In genomic region chr13:47358986-47359385, GRCm38 (mm10) we compare ENCODE assay signal across 33 mouse cellular contexts.
"Had no signal": no experiment of that assay in that cellular context is flagged by ENCODE, and none has a peak within 500 bp of the region (broad histone marks: within the 10 kb centered on the region; RNA-seq: fewer than 3 reads in every experiment).

No protein-coding gene starts in this region.

- H3K9me3 ChIP-seq: limb, embryonic 10.5 days; limb, embryonic 12.5 days; limb, embryonic 13.5 days; limb, embryonic 15.5 days; liver, embryonic 12.5 days; liver, embryonic 13.5 days; liver, embryonic 15.5 days; lung, embryonic 15.5 days; midbrain, embryonic 10.5 days; midbrain, embryonic 12.5 days; midbrain, embryonic 13.5 days; midbrain, embryonic 15.5 days; neural tube, embryonic 12.5 days; neural tube, embryonic 13.5 days had no signal

- H3K4me3 ChIP-seq: limb, embryonic 10.5 days; limb, embryonic 12.5 days; limb, embryonic 13.5 days; limb, embryonic 15.5 days; liver, embryonic 12.5 days; liver, embryonic 13.5 days; liver, embryonic 15.5 days; lung, embryonic 15.5 days; megakaryocyte, embryonic 14.5 days; midbrain, embryonic 10.5 days; midbrain, embryonic 12.5 days; midbrain, embryonic 13.5 days; midbrain, embryonic 15.5 days; myocyte; neural tube, embryonic 12.5 days; neural tube, embryonic 13.5 days had no signal

- H3K4me1 ChIP-seq: limb, embryonic 12.5 days; limb, embryonic 13.5 days; limb, embryonic 15.5 days; liver, embryonic 12.5 days; liver, embryonic 13.5 days; liver, embryonic 15.5 days; lung, embryonic 15.5 days; megakaryocyte, embryonic 14.5 days; midbrain, embryonic 10.5 days; midbrain, embryonic 12.5 days; midbrain, embryonic 13.5 days; midbrain, embryonic 15.5 days; neural tube, embryonic 12.5 days; neural tube, embryonic 13.5 days had no signal

- H3K27ac ChIP-seq: limb, embryonic 10.5 days; limb, embryonic 12.5 days; limb, embryonic 13.5 days; limb, embryonic 15.5 days; liver, embryonic 12.5 days; liver, embryonic 13.5 days; liver, embryonic 14.5 days; liver, embryonic 15.5 days; lung, embryonic 15.5 days; macrophage; midbrain, embryonic 10.5 days; midbrain, embryonic 12.5 days; midbrain, embryonic 13.5 days; midbrain, embryonic 15.5 days; neural tube, embryonic 12.5 days; neural tube, embryonic 13.5 days had no signal

- ATAC-seq: liver, embryonic 12.5 days; liver, postnatal 0 days; lung, postnatal 0 days; midbrain, embryonic 13.5 days; midbrain, embryonic 15.5 days; midbrain, embryonic 16.5 days had no signal

- H3K27me3 ChIP-seq: limb, embryonic 12.5 days; limb, embryonic 13.5 days; limb, embryonic 15.5 days; liver, embryonic 12.5 days; liver, embryonic 13.5 days; liver, embryonic 15.5 days; lung, embryonic 15.5 days; megakaryocyte, embryonic 14.5 days; midbrain, embryonic 15.5 days; neural tube, embryonic 12.5 days; neural tube, embryonic 13.5 days had no signal

- H3K9ac ChIP-seq: limb, embryonic 12.5 days; limb, embryonic 13.5 days; limb, embryonic 15.5 days; liver, embryonic 12.5 days; liver, embryonic 13.5 days; liver, embryonic 14.5 days; liver, embryonic 15.5 days; liver, postnatal 0 days; lung, embryonic 14.5 days; lung, embryonic 15.5 days; midbrain, embryonic 12.5 days; midbrain, embryonic 13.5 days; midbrain, embryonic 15.5 days; neural tube, embryonic 12.5 days; neural tube, embryonic 13.5 days had no signal

- H3K36me3 ChIP-seq: limb, embryonic 10.5 days; limb, embryonic 12.5 days; limb, embryonic 13.5 days; limb, embryonic 15.5 days; liver, embryonic 12.5 days; liver, embryonic 13.5 days; liver, embryonic 15.5 days; lung, embryonic 15.5 days; midbrain, embryonic 10.5 days; midbrain, embryonic 12.5 days; midbrain, embryonic 13.5 days; midbrain, embryonic 15.5 days; neural tube, embryonic 12.5 days; neural tube, embryonic 13.5 days had no signal

- H3K4me2 ChIP-seq: limb, embryonic 12.5 days; limb, embryonic 13.5 days; limb, embryonic 15.5 days; liver, embryonic 11.5 days; liver, embryonic 12.5 days; liver, embryonic 13.5 days; liver, embryonic 15.5 days; lung, embryonic 14.5 days; lung, embryonic 15.5 days; midbrain, embryonic 11.5 days; midbrain, embryonic 12.5 days; midbrain, embryonic 13.5 days; midbrain, embryonic 15.5 days; neural tube, embryonic 12.5 days; neural tube, embryonic 13.5 days had no signal

- DNase-seq: left cerebral cortex, postnatal 4 days; liver; liver, embryonic 13.5 days; liver, postnatal 0 days; lung, adult 18-20 months; lung, adult 2 months; lung, embryonic 14.5 days; lung, postnatal 10 days; lung, postnatal 14 days; lung, postnatal 36 days; lung, postnatal 4 days; midbrain, embryonic 14.5 days had no signal
